18 mouse cellular contexts compared by ENCODE assay signal in the genomic region with DNA sequence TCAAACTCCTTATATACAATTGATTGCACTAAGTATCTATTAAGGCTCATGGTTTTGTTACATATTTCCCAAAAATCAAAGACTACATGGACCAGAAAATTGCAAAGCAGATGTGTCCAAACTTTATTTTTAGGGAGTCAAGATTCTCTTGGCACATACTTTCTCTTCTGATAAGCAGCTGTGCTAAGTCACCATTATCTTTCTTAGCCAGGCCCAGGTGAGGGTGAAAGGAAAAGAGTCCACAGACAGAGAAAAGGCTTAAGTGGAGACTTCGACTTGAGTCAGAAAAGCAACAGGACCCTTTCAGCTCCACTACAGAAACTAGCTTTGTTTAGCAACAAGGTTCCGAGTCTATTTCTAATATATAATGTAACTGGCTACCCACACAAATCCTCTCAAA. TPM values are rescaled to one million over a fixed set of nuclear protein-coding genes. Genes with fewer than 3 reads are reported as not detected.
A peak's percentile ranks its signal among the peaks of the same experiment; 100 is the strongest.
DNase-seq lines count a peak whose midpoint lies in the region; ATAC-seq and TF ChIP-seq lines count a peak whose summit lies in the region.
"Had no signal": no experiment of that assay in that cellular context is flagged by ENCODE, and none has a peak within 500 bp of the region (broad histone marks: within the 10 kb centered on the region; RNA-seq: fewer than 3 reads in every experiment).

No protein-coding gene starts in this region.

- no peak for TF ChIP-seq RAD21 in MEL (IDR thresholded peaks at IDR 0.05; ENCODE audit: low read depth, low read length)

- TF ChIP-seq CTCF in layer of hippocampus, adult 2 months (conservative IDR thresholded peaks at IDR 0.05): no peak
- TF ChIP-seq CTCF in MEL (IDR thresholded peaks at IDR 0.05 in 2 of 3, conservative IDR thresholded peaks at IDR 0.05 in 1 of 3; ENCODE audit: control insufficient read depth in 1 of 3, insufficient read depth in 1 of 3, low read depth in 2 of 3, low read length in 3 of 3, poor library complexity in 1 of 3, severe bottlenecking in 1 of 3): no peak
- no peak for TF ChIP-seq CTCF in liver, postnatal 0 days (IDR thresholded peaks at IDR 0.05; ENCODE audit: low read depth)

- no peak overlapping the region for H3K9ac ChIP-seq in MEL (ENCODE audit: control insufficient read depth, low read depth, low read length, poor library complexity, severe bottlenecking)
- H3K9ac ChIP-seq in liver, postnatal 0 days (replicated peaks): peak overlapping the region; percentile 31
- H3K9ac ChIP-seq: forebrain, embryonic 15.5 days; hindbrain, embryonic 15.5 days; midbrain, embryonic 12.5 days had no signal

- peak; percentile 74 to 79 for TF ChIP-seq EP300 in MEL (IDR thresholded peaks at IDR 0.05; ENCODE audit: low read depth in 1 of 2, low read length in 2 of 2)
- TF ChIP-seq EP300 in liver, postnatal 0 days (IDR thresholded peaks at IDR 0.05; ENCODE audit: low read depth): peak; percentile 97

- DNase-seq in layer of hippocampus, adult 2 months (ENCODE audit: low spot score in 2 of 2): no peak
- DNase-seq in layer of hippocampus, postnatal 14 days (ENCODE audit: low spot score in 2 of 2): no peak
- peak; percentile 46 for DNase-seq in MEL (ENCODE audit: low read depth, low spot score)
- DNase-seq in liver, postnatal 0 days: no peak
- no peak for DNase-seq in adrenal gland, postnatal 14 days
- no peak for DNase-seq in lung, postnatal 25 days (ENCODE audit: low spot score)
- DNase-seq: cerebellum, adult 11 months; cerebellum, postnatal 14 days; heart, adult 18-20 months; kidney, postnatal 10 days; right cerebral cortex, postnatal 4 days; thymus, adult 2 months had no signal

- no peak for TF ChIP-seq POLR2A in MEL (IDR thresholded peaks at IDR 0.05; ENCODE audit: control insufficient read depth in 1 of 2, insufficient read depth in 1 of 2, low read depth in 1 of 2, low read length in 2 of 2, poor library complexity in 1 of 2)

- peak overlapping the region; percentile 11 for H3K4me3 ChIP-seq in layer of hippocampus, adult 2 months
- H3K4me3 ChIP-seq in MEL (ENCODE audit: control insufficient read depth in 1 of 2, insufficient read depth in 1 of 2, low read depth in 2 of 2, low read length in 2 of 2): no peak overlapping the region
- peak overlapping the region; percentile 14; the same call in 1 of the 2 replicates for H3K4me3 ChIP-seq in liver, postnatal 0 days (ENCODE audit: low read depth, low read length)
- H3K4me3 ChIP-seq: forebrain, embryonic 15.5 days; hindbrain, embryonic 15.5 days; midbrain, embryonic 12.5 days had no signal

- H3K9me3 ChIP-seq in MEL (replicated peaks; ENCODE audit: insufficient read depth, low read length): no peaks in the 10 kb centered on the region
- no peaks in the 10 kb centered on the region for H3K9me3 ChIP-seq in liver, postnatal 0 days (ENCODE audit: low read length)
- H3K9me3 ChIP-seq: forebrain, embryonic 15.5 days; hindbrain, embryonic 15.5 days; midbrain, embryonic 12.5 days had no signal

- ATAC-seq in erythroid progenitor cell, adult 5-6 weeks (replicated peaks; ENCODE audit: low FRiP score, poor library complexity, severe bottlenecking): peak; percentile 60
- no peak for ATAC-seq in liver, postnatal 0 days
- ATAC-seq: forebrain, embryonic 15.5 days; intestine, postnatal 0 days; lung, postnatal 0 days had no signal

- WGBS in liver, postnatal 0 days (ENCODE audit: insufficient replicate concordance): 70% methylated on average over 2 of the region's 2 CpGs

- no peaks in the 10 kb centered on the region for H3K27me3 ChIP-seq in MEL (ENCODE audit: control insufficient read depth in 1 of 2, insufficient read depth in 2 of 2, low read length in 2 of 2)
- H3K27me3 ChIP-seq in liver, postnatal 0 days (ENCODE audit: insufficient read depth, low read length): no peaks in the 10 kb centered on the region
- H3K27me3 ChIP-seq: forebrain, embryonic 15.5 days; hindbrain, embryonic 15.5 days; midbrain, embryonic 12.5 days had no signal

- peak overlapping the region; percentile 57; the same call in 1 of the 2 replicates for H3K27ac ChIP-seq in layer of hippocampus, adult 2 months
- no peak overlapping the region for H3K27ac ChIP-seq in MEL (ENCODE audit: control insufficient read depth, low read depth, low read length)
- peak overlapping the region; percentile 71; the same call in 1 of the 2 replicates for H3K27ac ChIP-seq in liver, postnatal 0 days (ENCODE audit: low read depth)
- H3K27ac ChIP-seq: forebrain, embryonic 15.5 days; hindbrain, embryonic 15.5 days; midbrain, embryonic 12.5 days had no signal

- peaks cover 9% of the 10 kb centered on the region; the same call in 1 of the 2 replicates for H3K79me2 ChIP-seq in MEL (ENCODE audit: control insufficient read depth, insufficient read depth, low read length, poor library complexity)

- H3K36me3 ChIP-seq in MEL (ENCODE audit: control insufficient read depth in 1 of 2, insufficient read depth in 2 of 2, low read length in 2 of 2): peaks cover 0 to 16% of the 10 kb centered on the region in 2 experiments; a peak in 2 of 4 replicates
- peaks cover 37% of the 10 kb centered on the region for H3K36me3 ChIP-seq in liver, postnatal 0 days (replicated peaks; ENCODE audit: insufficient read depth, low read length)

- peak overlapping the region; percentile 55 for H3K4me2 ChIP-seq in liver, postnatal 0 days (ENCODE audit: low read depth, low read length)
- H3K4me2 ChIP-seq: forebrain, embryonic 15.5 days; hindbrain, embryonic 15.5 days; midbrain, embryonic 12.5 days had no signal

- H3K4me1 ChIP-seq in MEL (ENCODE audit: control insufficient read depth in 1 of 2, insufficient read depth in 2 of 2, low read length in 2 of 2): peaks cover 5 to 15% of the 10 kb centered on the region in 2 experiments
- H3K4me1 ChIP-seq in liver, postnatal 0 days (ENCODE audit: insufficient read depth): peaks cover 11% of the 10 kb centered on the region

TF ChIP-seq in MEL, 35 proteins besides CTCF, POLR2A, EP300 and RAD21:
- TF ChIP-seq MEF2A (IDR thresholded peaks at IDR 0.05; ENCODE audit: extremely low read depth, insufficient replicate concordance, low read depth, low read length, poor library complexity, severe bottlenecking) (0 out of 2 replicates have a peak, but pooled peaks have one; percentile 46), MXI1 (IDR thresholded peaks at IDR 0.05; ENCODE audit: low read depth, low read length) (no peak), RCOR1 (IDR thresholded peaks at IDR 0.05; ENCODE audit: low read depth, low read length) (peak; percentile 86), BHLHE40 (IDR thresholded peaks at IDR 0.05; ENCODE audit: borderline replicate concordance, low read depth, low read length) (peak; percentile 31; the same call in 1 of the 2 replicates), GATA1 (IDR thresholded peaks at IDR 0.05; ENCODE audit: low read depth, low read length) (peak; percentile 81), TAL1 (IDR thresholded peaks at IDR 0.05; ENCODE audit: low read length) (peak; percentile 87), TCF12 (IDR thresholded peaks at IDR 0.05; ENCODE audit: low read depth, low read length) (peak; percentile 95), MAFK (IDR thresholded peaks at IDR 0.05; ENCODE audit: borderline replicate concordance, low read depth, low read length) (no peak), ZNF384 (IDR thresholded peaks at IDR 0.05; ENCODE audit: low read depth, low read length) (peak; percentile 32; the same call in 1 of the 2 replicates), ETS1 (IDR thresholded peaks at IDR 0.05; ENCODE audit: low read depth, low read length) (peak; percentile 66)

RNA-seq across cellular contexts. Expression of gene Gpcpd1, which starts 14.2 kb away (rescaled TPM):
- total RNA-seq in layer of hippocampus, adult 2 months (2021): 10 to 100 TPM; 72.3 to 75.6 TPM
- total RNA-seq in layer of hippocampus, postnatal 14 days (2021): 100 to 1,000 TPM; 101 to 116 TPM
- total RNA-seq in MEL (2012; rRNA removed): 2.9 and 3.1 TPM in 2 replicates
- 1 to 10 TPM in 1 of 2 experiments, not detected in 1; 4.5 TPM for polyA plus RNA-seq in MEL (2012; ENCODE audit: insufficient read depth in 1 of 2, insufficient read length in 2 of 2, low read depth in 1 of 2, low replicate concordance in 2 of 2, missing spikeins in 1 of 2)
- 249 and 306 TPM in 2 replicates for total RNA-seq in erythroid progenitor cell, adult 5-6 weeks (2015; ENCODE audit: low replicate concordance)
- 276 and 286 TPM in 2 replicates for total RNA-seq in erythroid progenitor cell, adult 5-6 weeks (2017; ENCODE audit: low replicate concordance)
- polyA plus RNA-seq in liver, postnatal 0 days (2015; fragmentation: Nextera tagmentation; extraction: Ambion mirVana): 65.0 and 65.8 TPM in 2 replicates
- total RNA-seq in adrenal gland, postnatal 14 days (2021): 36.2 and 47.1 TPM in 2 replicates

Comparison
In these comparisons a context has a peak if more than half of its experiments do, and no peak if none do; other contexts are left out.
1. H3K4me3 ChIP-seq: peak in layer of hippocampus, adult 2 months (single experiment) and liver, postnatal 0 days (single experiment); none in MEL (0 of 2).